Mouse (Mus musculus): ENCODE results near the gene Olfr361.

Gene Olfr361

DNA sequence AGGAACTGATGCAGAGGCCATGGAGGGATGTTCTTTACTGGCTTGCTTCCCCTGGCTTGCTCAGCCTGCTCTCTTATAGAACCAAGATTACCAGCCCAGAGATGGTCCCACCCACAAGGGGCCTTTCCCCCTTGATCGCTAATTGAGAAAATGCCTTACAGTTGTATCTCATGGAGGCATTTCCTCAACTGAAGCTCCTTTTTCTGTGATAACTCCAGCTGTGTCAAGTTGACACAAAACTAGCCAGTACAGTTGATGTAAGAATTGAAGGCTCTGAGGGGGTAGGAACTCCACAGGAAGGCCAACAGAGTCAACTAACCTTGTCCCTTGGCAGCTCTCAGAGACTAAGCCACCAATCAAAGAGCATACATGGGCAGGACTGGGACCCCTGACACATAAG lies at the start of gene Olfr361:
TSS of gene Olfr361 (minus strand) at position 101 of the 400 bp plus-strand sequence.
- WGBS = 50% methylated on average over 1 of the region's 1 CpGs

DNA sequence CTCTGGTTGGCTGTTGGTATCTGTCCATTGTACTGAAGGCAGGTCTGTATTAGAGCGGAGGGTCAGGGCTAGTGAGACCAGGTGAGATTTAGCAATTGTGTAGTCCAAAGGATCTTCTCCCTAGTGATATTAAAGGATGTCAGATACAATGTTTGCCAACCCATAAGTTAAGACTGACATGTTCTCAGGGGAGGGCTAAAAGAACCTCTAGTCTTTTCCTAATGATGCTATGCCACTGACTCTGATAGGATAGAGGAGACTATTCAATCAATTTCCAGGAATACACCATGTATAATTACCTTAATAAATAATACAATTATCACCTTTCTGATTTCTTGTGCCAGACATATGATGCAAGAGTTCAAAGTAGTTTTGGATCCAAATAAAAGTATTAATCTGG lies 28.7 kb upstream of the Olfr361 start, which contains the start of gene Olfr362:
TSS of gene Olfr362 (minus strand) at position 101 of the 400 bp plus-strand sequence.
- 91% methylated on average over 1 of the region's 1 CpGs for WGBS

DNA sequence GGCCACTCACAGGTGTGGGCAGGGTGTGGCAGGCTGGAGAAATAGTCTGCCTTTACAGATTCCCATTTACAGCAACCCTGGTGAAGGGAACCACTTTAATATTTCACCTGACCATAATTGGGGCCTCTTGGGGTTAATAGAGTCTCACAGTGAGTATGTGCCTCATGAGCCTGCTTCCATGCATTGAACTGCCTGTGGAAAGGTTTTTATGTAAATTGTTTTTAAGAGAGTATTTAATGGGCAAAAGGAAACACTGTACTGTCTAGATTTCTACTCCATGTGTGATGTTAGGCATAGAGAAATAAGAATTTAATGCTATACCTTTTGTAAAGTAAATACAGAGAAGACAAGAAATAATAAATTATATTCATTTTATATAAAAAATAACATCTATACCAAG lies 23.6 kb downstream of the Olfr361 start, which contains the start of gene Olfr360:
TSS of gene Olfr360 (plus strand) at position 301 of the 400 bp plus-strand sequence.

